Mouse (Mus musculus) gastrocnemius, postnatal 14 days (tissue): ENCODE results near the gene Map1s. TPM values are rescaled to one million over a fixed set of nuclear protein-coding genes. Genes with fewer than 3 reads are reported as not detected.
A peak's percentile ranks its signal among the peaks of the same experiment; 100 is the strongest.
"Not testable (repeated sequence)": the region's sequence is repeated elsewhere in the genome, so short reads cannot be mapped to it uniquely, and the experiment has no call there.

Experiments used
- DNase-seq: peaks from one replicate; pipeline ENCODE4 v3.0.0; 2021; ENCODE audit warnings: mixed read lengths
- intact Hi-C: fragments of 180-260 bp; cut with DNase I; formaldehyde crosslinking; loops from one replicate; pipeline ENCODE4 v1.15.1; 2025; ENCODE audit warnings: low total_unique reads
- total RNA-seq, 2 experiments: library from RNA; stranded (reverse); gene quantifications; 2 replicates each; pipeline ENCODE4 v1.2.3; 2021

Gene Map1s
- total RNA-seq, 2 experiments from 2014 or later, result 13.8 to 15.5 TPM

DNA sequence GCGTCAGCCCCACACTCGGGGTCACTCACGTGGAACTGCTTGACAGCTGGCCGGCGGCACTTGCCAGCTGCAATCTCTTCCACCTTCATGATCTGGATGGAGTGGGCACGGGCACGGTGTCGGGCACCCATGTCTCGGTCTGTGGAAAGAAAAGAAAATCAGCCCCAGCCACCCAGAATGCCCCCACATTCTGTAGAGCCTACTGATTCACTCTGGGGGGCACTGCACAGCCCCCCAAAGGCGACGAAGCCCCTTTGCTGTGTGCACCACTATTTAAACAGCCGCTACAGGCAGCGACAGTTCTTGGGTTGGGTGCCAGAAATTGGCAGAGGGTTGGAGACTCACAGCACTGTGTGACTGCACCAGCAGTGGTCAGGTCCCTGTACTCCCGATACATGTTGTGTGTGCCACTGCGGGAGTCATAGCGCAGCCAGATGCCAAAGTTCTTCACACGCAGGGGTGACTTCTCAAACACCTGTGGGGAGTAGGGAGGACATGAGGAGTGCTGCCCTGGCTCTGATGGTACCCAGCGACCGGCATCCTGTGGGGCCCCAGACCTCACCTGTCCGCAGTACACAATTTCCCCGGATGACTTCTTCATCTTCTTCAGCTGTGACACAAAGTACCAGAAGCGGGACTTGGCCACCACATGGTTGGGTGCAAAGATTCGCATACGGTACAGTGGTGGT, 10.0 kb upstream of the Map1s start:
- intact Hi-C loops, result loop anchor here (2.0 kb wide), 1 partner anchor 21 kb away; no protein-coding TSS in a partner anchor
- DNase-seq, result not testable (repeated sequence)

DNA sequence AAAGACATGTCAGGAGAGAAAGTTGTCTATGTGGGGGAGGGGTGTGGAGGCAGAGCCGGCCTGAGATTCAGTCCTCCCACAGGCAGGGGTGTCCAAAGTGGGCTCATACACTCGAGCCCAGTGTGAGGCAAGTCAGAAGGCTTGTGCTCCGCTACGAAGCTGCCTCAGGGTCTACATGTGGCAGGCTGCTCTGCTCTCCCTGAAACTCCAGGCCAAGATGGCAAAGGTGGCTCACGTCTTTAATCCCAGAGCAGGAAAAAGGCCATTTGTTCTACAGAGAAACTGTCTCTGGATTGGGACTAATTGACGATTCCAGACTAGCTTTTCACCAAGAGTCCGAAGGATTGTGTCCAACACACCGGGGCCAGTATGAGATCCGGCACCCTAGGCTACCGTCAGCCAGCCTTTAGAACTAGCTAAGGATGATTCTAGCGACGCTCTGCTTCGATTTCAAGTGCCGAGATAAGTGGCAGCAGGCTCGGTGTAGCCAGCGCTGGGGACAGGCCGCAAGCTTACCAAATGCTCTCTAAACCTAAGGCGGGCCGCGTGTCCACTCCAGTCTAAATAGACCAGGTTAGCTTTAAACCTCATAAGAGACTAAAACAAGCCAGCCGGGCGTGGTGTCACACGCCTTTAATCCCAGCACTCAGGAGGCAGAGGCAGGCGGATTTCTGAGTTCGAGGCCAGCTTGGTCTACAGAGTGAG, 9.3 kb upstream of the Map1s start:
- no peak for DNase-seq
- intact Hi-C loops, result no loop called here

DNA sequence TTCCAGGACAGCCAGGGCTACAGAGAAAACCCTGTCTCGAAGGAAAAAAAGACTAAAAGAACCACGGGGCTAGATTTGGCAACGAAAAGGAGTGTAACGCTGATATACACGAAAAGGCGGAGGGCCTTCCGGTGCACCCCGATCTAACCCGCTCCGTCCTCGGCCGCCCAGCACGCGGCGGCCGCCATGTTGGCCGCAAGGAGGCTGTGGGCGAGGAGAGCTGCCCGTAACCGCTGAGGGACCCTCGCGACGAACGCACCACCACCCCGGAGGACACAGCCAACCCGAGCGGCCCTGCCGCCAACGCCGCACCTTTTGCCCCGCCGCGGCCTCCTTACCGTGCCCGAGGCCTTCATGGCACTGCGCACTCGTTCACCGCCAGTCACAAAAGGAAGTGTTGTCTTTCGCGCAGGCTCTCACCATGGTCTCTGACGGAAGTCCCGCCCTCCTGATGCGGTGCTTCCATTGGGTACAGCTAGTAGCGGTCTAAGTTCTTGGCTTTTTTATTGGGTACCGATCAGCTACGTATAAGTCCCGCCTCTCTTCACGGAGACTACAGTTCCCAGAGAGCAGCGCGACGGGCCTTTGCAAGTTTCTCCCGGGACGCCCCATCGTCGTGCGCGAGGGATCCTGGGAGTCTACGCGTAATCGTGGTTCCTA, 8.6 kb upstream of the Map1s start, which contains the start of gene Rpl18a:
Gene Rpl18a (minus strand): TSS at position 392 of the 660 bp plus-strand sequence.
- DNase-seq, result peak; percentile 93
- intact Hi-C loops, result no loop called here

DNA sequence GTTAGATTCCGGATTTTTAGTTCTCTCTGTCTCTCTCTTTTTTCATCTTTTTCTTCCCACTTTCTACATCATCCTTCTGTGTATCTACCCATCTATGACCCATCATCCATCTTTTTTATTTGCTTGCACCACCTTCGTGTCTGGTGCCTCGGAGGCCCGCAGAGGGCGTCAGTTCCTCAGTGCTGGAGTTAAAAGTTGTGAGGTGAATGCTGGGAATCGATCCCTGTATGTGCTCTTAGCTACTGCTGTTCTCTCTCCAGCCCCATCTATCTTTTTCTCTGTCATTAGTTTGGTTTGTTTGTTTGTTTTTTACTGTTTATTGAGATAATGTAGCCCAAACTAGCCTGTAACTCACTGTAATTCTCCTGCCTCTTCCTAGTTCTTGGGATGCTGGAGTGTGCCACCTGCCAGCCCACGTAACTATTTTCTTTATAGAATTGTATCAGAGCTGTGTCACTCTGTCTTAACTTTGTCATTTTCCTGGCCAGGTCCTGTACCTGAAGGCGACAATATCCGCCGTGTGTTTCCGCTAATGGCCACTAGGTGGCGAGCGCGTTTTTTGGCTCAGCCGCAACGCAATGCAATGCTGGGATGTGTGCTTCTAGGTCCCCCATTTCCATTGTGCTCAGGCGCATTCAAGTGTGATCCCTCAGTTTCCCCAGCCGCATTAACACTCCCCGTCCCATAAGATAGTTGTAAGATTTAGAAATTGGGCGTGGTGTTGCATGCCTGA, 7.9 kb upstream of the Map1s start:
- intact Hi-C loops, result no loop called here
- peak; percentile 76 for DNase-seq

DNA sequence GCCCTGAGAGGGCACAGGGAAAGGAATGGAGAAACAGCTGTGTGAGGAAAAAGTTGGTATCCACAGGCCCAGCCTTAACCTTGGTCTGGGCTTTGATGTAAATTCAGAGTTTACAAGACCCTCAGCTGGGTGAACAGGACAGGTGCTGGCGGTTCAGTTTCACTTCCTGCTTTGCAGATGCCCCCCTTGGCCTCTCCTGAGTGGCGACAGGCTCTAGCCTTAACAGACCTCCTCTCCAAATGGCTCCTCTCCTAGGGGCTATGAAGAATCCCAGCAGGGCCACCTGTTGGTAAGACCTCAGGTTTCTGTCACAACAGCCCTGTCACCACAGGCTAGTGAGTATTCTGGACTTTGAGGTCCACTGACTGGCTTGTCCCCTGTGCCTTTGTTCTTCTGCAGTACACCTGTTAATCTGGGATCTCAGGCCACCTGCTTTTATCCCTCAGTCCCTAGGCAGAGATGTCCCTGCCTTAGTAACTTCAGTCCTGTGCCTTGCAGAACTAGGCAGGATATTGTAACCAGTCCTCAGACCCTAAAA, 7.0 kb upstream of the Map1s start:
- intact Hi-C loops, result no loop called here
- DNase-seq, result no peak

DNA sequence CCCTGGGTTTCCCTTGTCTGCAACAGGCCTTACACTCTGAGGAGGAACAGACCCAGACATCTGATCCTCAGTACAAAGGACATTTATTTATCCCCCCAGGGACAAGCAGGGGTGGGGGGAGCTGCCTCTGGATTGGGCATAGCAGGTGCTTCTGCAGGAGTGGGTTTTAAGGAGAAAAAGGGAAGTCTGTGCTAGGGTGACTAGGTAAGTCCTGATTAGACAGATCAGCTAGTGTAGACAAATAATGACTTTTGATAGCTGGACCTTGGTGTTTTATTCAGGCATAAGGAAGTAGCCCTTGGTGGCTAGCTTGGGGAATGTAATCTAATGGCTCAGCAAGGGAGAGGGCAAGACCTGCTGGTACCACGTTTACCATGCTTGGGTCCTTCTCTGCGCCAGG, 6.5 kb upstream of the Map1s start:
- intact Hi-C loops, result no loop called here
- DNase-seq, result no peak

DNA sequence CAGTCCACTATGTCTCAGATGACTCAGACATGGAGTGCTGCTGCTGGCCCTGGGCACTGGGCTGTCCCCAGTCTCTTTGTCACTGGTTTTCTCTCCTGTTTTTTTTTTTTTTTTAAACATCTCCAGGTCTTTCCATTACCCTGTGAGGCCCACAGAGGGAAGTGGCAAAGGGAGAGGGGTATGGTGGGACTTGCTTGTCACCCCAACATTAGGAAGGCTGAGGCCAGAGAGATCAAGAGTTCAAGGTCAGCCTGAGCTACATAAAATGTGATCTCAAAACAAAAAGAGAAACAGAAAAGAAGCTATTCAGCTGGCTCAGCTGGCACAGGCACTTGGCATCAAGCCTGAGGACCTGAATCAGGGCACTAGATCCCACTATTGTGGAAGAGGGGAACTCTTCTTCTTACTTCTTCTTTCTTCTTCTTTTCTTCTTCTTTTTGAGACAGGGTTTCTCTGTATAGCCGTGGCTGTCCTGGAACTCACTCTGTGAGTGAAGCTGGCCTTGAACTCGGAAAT, 4.8 kb upstream of the Map1s start:
- no peak for DNase-seq
- intact Hi-C loops, result loop anchor here (5.0 kb wide), 1 partner anchor 61 kb away; no protein-coding TSS in a partner anchor

DNA sequence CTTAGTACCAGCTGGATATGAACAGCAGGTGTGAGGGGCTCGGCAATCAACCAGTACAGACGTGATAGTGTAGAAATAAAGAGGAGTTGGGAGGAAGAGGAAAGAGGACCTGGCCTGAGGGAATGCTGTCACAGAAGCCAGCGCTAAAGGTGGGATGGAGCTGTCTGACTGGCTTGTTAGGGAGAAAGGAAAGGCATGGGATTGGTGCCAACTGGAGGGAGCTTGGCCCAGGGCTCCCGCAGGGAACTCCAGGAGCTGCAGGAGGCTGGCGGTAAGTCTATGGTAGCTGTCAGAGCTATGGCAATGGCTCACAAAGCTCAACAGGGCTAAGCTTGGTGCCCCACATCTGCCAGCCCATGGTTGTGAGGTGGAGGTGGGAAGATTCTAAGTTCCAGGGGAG, 3.5 kb upstream of the Map1s start:
- no peak for DNase-seq
- intact Hi-C loops, result loop anchor here (5.0 kb wide), 1 partner anchor 60 kb away; no protein-coding TSS in a partner anchor

DNA sequence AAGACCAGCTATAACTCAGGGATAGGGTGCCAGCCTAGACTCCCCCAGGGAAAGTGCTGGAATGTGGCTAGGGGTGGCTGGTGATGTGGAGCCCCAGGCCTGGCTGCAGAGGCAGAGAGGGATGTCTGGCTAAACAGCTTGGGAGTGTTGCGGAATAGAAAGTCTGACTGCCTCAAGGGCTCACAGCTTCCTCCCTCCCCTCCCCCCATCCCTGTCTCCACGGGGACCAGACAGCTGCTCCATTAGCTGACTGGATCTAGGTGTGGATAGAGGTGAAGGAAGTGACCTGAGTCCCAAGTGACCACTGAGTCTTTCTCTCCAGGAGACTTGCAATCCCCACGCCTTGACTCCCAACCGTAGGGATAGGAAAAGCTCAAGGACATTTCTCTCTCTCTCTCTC, 2.6 kb upstream of the Map1s start:
- intact Hi-C loops, result loop anchor here (5.0 kb wide), 1 partner anchor 59 kb away; no protein-coding TSS in a partner anchor
- no peak for DNase-seq

DNA sequence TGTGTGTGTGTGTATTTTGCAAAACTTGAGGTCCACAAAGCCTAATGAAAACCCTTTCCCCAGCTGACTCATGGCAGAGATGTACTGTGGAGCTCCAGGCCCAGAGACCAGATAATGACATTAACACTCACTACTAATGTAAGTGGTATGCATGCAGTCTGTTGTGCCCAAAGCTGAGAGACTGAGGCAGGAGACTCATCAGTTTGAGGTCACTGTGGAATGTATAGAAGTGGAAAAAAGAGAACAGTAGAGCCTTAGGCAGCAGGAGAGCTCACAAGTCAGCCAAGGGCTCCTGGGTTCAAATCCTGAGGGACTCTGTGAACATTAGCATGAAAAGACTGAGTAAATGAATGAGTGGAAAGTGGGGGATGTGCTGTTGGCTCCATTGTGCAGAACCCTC, 2.1 kb upstream of the Map1s start:
- DNase-seq, result no peak
- intact Hi-C loops, result loop anchor here (5.0 kb wide), 1 partner anchor 59 kb away; no protein-coding TSS in a partner anchor

DNA sequence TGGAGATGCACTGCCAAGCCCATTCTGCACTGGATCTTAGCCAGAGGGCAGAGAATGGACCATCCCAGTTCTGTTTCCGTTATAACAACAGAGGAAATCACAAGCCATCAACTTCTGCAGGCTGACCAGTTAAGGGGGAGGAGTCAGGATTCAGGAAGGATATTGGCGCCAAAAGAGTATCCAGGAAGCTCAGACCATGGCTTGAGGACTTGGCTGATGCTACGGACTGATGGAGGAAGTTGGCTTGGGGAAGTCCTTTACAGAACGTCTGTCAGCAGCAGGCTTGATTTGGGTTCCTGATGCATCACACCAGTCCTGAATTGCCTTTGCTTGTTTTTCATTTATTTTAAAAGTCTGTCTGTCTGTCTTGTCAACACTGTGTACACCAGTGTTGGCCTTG, 1.2 kb upstream of the Map1s start:
- DNase-seq, result no peak
- intact Hi-C loops, result loop anchor here (5.0 kb wide), 1 partner anchor 58 kb away; no protein-coding TSS in a partner anchor

DNA sequence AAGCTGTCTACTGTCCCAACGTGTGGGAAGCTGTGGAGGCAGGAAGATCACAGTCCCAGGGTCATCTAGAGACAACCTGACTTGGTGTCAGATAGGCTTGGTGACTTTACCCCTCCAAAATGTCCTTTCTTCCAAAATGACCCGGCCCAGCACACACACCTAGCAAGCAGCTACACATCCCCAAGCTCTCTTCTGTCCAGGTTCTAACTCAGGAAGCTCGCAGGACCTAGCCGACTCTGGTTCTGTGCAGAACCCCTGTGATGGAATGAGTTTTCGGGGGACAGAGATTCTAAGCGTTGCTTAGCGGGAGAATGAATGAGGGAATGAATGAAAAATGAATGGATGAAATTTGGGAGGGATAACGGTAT, 285 bp upstream of the Map1s start:
- DNase-seq, result no peak
- intact Hi-C loops, result no loop called here

DNA sequence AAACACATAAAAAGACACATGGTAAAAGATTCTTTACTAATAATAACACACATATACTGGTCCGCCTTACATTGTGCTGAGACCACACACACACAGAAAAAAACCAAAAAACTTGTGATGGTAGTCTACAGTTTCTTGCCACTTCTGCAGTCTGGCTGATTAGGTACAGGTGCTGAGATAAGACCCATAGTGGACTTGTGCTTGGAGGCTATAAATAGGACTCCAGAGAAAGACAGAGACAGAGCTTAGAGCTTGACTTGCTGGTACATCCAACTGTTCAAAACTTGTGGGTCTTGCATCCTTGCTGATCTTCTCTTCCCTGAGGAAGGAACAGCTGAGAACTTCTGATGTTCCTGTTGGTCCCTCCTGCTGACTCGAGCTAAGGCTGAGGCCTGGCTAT, 1.8 kb downstream of the Map1s start:
- intact Hi-C loops, result no loop called here
- DNase-seq, result no peak

DNA sequence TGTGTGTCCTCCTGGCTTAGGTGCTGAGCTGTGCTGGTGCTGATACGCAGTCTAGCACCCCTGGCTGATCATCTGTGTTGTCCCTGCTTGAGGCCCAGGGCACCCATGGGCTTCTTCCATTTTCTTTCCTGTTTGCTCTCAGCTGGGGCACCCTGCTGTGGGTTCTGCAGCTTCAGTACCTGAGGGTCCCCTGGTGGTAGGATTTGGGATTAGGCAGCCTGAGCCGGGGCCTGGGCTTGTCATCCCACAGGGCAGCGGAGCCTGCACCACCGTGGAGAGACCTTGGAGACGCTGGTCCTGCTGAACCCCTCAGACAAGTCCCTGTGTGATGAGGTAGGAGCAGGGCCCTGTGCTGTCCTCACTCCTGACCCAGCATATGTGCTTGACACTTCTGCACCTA, 5.9 kb downstream of the Map1s start:
- no peak for DNase-seq
- intact Hi-C loops, result no loop called here

DNA sequence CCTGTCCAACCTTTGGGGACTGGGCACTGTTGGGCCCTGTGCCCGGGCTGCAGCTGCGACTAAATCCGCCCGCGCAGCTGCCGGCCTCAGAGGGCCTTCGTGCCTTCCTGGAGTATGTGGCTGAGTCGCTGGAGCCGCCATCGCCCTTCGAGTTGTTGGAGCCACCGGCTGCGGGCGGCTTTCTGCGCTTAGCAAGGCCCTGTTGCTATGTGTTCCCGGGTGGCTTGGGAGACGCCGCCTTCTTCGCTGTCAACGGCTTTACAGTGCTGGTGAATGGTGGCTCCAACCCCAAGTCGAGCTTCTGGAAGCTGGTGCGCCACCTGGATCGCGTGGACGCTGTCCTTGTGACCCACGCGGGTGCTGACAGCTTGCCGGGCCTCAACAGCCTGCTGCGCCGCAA, 7.2 kb downstream of the Map1s start:
- intact Hi-C loops, result no loop called here
- peak; percentile 50 for DNase-seq

DNA sequence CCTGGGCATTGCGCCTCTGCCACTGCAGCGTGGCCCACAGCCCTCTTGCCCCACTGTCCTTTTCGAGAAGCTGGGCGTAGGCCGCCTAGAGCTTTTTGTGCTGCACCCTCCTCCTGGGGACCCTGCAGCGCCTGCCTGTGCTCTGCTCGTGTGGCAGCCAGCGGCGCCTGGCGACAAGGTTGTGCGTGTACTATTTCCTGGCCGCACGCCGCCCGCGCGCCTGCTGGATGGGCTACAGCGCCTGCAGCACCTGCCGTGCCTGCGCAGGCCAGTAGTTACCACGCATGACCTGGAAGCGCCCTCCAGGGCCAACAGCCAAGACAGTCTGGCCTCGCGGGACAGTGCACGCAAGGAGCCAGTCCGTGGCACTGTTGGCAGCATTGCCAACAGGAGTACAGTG, 7.8 kb downstream of the Map1s start:
- intact Hi-C loops, result no loop called here
- no peak for DNase-seq

DNA sequence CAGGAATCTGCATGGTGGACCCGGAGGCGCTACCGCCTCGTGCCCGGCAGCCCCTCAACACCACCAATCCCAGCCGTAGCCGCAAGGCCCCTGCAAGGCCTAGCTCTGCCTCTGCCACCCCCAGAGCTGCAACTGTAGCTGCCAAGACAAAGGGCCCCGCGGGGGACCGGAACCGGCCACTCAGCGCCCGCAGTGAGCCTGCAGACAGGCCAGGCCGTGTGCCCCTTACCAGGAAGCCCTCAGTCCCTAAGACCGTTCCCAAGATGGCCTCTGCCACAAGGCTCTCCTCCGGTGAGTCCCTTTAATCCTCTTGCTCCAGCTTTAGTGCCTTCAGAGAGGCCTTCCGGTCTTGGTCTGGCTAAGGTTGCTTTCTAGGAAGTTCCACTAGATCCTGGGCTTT, 9.0 kb downstream of the Map1s start:
- intact Hi-C loops, result no loop called here

DNA sequence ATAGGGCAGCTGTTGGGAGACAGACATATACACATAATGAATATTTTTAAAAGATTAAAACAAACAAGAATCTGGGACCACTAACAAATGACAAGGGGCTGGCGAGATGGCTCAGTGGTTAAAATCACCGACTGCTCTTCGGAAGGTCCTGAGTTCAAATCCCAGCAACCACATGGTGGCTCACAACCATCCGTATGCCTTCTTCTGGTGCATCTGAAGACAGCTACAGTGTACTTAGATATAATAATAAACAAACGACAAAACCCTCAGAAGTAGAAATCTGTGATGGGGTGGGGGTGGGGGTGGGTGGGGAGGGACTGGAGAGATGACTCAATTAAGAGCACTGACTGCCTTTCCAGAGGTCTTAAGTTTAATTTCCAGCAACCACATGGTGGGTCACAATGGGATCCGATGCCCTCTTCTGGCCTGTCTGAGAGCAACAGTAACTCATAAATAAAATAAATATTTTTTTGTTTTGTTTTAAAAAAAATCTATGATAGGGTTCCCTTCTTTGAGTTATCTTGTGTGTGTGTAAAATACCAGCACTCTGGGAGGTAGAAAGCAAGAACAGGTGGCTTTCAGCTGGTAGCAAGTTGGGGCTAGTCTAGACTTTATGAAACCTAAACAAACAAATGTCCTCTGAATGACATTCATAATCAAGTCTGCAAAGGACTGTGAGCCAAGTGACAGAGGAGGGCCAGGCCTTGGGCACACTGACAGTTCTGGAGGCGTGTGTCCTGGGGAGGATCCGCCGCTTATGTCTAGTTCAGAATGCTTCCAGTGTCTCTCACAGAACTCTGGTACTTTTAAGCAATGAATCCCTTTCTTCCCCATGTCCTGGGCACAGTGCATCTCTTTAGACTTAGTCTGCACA, 14.6 kb downstream of the Map1s start:
- intact Hi-C loops, result no loop called here
- DNase-seq, result no peak

More for the DNA sequence above, 9.0 kb downstream of the Map1s start:
- no peak for DNase-seq
